Mouse (Mus musculus) cerebellum, adult 2 months (tissue): ENCODE data around the gene Ranbp9.

Source experiments
- CTCF ChIP-seq: fragments of 200-500 bp; IDR thresholded peaks from 2 replicates; pipeline ENCODE4 v1.5.1; 2011; ENCODE audit warnings: low read depth, mild to moderate bottlenecking, control low read depth, low read length, moderate library complexity, borderline replicate concordance; ENCODE audit not compliant: insufficient read depth
- POLR2A ChIP-seq: fragments of 200-500 bp; IDR thresholded peaks from 2 replicates; pipeline ENCODE4 v1.6.1; 2011; ENCODE audit warnings: low read length, control low read depth, borderline replicate concordance; ENCODE audit not compliant: insufficient read depth

DNA sequence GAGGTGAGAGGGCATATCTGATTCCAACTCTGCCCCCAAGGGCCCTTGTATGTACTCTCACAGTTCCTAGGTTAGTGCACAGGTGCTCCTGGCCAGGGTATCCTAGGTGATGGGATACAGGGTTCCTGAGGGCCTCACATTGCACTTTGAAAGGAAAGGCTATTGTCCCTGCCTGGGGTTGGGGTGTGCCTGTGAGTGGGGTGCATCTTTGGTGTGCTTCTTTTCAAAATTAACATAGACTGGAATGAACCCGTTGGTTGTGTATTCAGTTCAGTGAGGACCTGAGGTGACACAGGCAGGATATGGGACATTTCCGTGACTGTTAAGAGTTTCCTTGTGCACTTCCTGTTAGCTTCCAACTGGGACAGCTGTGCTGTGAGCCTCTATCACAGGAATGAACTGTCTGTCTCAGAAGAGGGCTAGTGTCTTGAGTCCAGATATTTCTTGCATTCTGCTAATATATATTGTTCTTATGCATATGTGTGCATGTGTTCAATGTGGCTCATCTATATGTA, 106.1 kb downstream of the Ranbp9 start:
- no peak for TF ChIP-seq POLR2A
- no peak for TF ChIP-seq CTCF
